Mouse (Mus musculus) C2C12 (cell line): ENCODE data around the gene Wiz.

Experiments
- CEBPB ChIP-seq: IDR thresholded peaks from one replicate; pipeline ENCODE4 v1.6.1; 2011; ENCODE audit warnings: low read depth, mild to moderate bottlenecking, control low read depth, moderate library complexity
- CTCF ChIP-seq: IDR thresholded peaks from one replicate; pipeline ENCODE4 v1.5.1; 2011; ENCODE audit not compliant: control insufficient read depth, insufficient read depth, insufficient read length
- FOSL1 ChIP-seq: IDR thresholded peaks from one replicate; pipeline ENCODE4 v1.8.0; 2011; ENCODE audit warnings: mild to moderate bottlenecking, low read length; ENCODE audit not compliant: poor library complexity, insufficient read depth, severe bottlenecking
- MAX ChIP-seq: IDR thresholded peaks from one replicate; pipeline ENCODE4 v1.6.1; 2011; ENCODE audit warnings: mild to moderate bottlenecking, control low read depth
- MYOD1 ChIP-seq: IDR thresholded peaks from one replicate; pipeline ENCODE4 v1.6.1; 2011; ENCODE audit warnings: low read depth; ENCODE audit not compliant: control insufficient read depth, insufficient read length
- MYOG ChIP-seq: IDR thresholded peaks from one replicate; pipeline ENCODE4 v1.6.1; 2011; ENCODE audit not compliant: control insufficient read depth, insufficient read length; ENCODE audit errors: extremely low read depth
- USF1 ChIP-seq: IDR thresholded peaks from one replicate; pipeline ENCODE4 v1.6.1; 2011; ENCODE audit warnings: low read depth, mild to moderate bottlenecking, control low read depth, moderate library complexity

- TF ChIP-seq CTCF (no peak), FOSL1 (no peak), USF1 (no peak), MYOD1 (no peak), MAX (no peak), CEBPB (no peak), MYOG (no peak)
Observed at GRCm38 (mm10) chr17:32359928-32360327, 29.3 kb downstream of the Wiz start.
